In genomic region chr1:43782680-43783079, GRCm38 (mm10) we compare ENCODE assay signal across 30 mouse cellular contexts. TPM values are rescaled to one million over a fixed set of nuclear protein-coding genes. Genes with fewer than 3 reads are reported as not detected.
DNase-seq lines count a peak whose midpoint lies in the region; ATAC-seq and TF ChIP-seq lines count a peak whose summit lies in the region.
"Had no signal": no experiment of that assay in that cellular context is flagged by ENCODE, and none has a peak within 500 bp of the region (broad histone marks: within the 10 kb centered on the region; RNA-seq: fewer than 3 reads in every experiment).

No protein-coding gene starts in this region.

- no peak overlapping the region for H3K4me2 ChIP-seq in forebrain, embryonic 11.5 days (ENCODE audit: low read depth, low read length, severe bottlenecking)
- no peak overlapping the region for H3K4me2 ChIP-seq in forebrain, embryonic 16.5 days (ENCODE audit: low read length)
- no peak overlapping the region for H3K4me2 ChIP-seq in neural tube, embryonic 15.5 days
- H3K4me2 ChIP-seq: embryonic facial prominence, embryonic 13.5 days; heart, embryonic 15.5 days; hindbrain, embryonic 13.5 days; kidney, embryonic 15.5 days; liver, embryonic 13.5 days; midbrain, embryonic 11.5 days had no signal

- TF ChIP-seq CTCF in layer of hippocampus, adult 2 months (conservative IDR thresholded peaks at IDR 0.05) = no peak

- H3K4me1 ChIP-seq in forebrain, embryonic 11.5 days (replicated peaks; ENCODE audit: control insufficient read depth, insufficient read depth, low read length) = no peaks in the 10 kb centered on the region
- H3K4me1 ChIP-seq in forebrain, embryonic 16.5 days (replicated peaks; ENCODE audit: control insufficient read depth, insufficient read depth, low read length) = no peaks in the 10 kb centered on the region
- H3K4me1 ChIP-seq in neural tube, embryonic 15.5 days = no peaks in the 10 kb centered on the region
- no peaks in the 10 kb centered on the region for H3K4me1 ChIP-seq in limb, embryonic 10.5 days
- H3K4me1 ChIP-seq: liver, embryonic 13.5 days had no signal

- peak; percentile 4 for DNase-seq in forebrain, embryonic 11.5 days (ENCODE audit: low spot score)
- DNase-seq in layer of hippocampus, adult 2 months (ENCODE audit: low spot score in 2 of 2) = peak; percentile 34 to 49
- no peak for DNase-seq in layer of hippocampus, postnatal 25 days (ENCODE audit: extremely low spot score in 1 of 2, low spot score in 1 of 2)
- DNase-seq in right cerebral cortex, postnatal 10 days (ENCODE audit: low spot score in 2 of 2) = peak; percentile 52 to 77
- DNase-seq in right cerebral cortex, postnatal 14 days = no peak
- DNase-seq in limb, embryonic 10.5 days (ENCODE audit: low spot score) = no peak
- DNase-seq: adrenal gland, postnatal 14 days; cerebellum, adult 8-10 months; cerebellum, postnatal 36 days; embryo, embryonic 11 days; gastrocnemius, postnatal 36 days; heart, adult 2 months; heart, postnatal 36 days; kidney, adult 11 months; kidney, postnatal 36 days; liver, embryonic 13.5 days; lung, adult 2 months; lung, postnatal 14 days; thymus, adult 18-20 months had no signal

- no peak overlapping the region for H3K27ac ChIP-seq in forebrain, embryonic 11.5 days (ENCODE audit: low read depth, low read length)
- H3K27ac ChIP-seq in forebrain, embryonic 16.5 days (ENCODE audit: low read length) = no peak overlapping the region
- peak overlapping the region; percentile 83 for H3K27ac ChIP-seq in layer of hippocampus, adult 2 months
- H3K27ac ChIP-seq in neural tube, embryonic 15.5 days (replicated peaks) = no peak overlapping the region
- no peak overlapping the region for H3K27ac ChIP-seq in limb, embryonic 10.5 days
- H3K27ac ChIP-seq: embryonic facial prominence, embryonic 13.5 days; heart, adult 2 months; heart, embryonic 15.5 days; kidney, embryonic 15.5 days; liver, embryonic 13.5 days had no signal

- no peak overlapping the region for H3K9ac ChIP-seq in forebrain, embryonic 11.5 days (ENCODE audit: low read length)
- no peak overlapping the region for H3K9ac ChIP-seq in forebrain, embryonic 16.5 days (replicated peaks; ENCODE audit: low read depth, low read length)
- H3K9ac ChIP-seq in neural tube, embryonic 15.5 days (replicated peaks) = no peak overlapping the region
- H3K9ac ChIP-seq: embryonic facial prominence, embryonic 13.5 days; heart, embryonic 15.5 days; hindbrain, embryonic 13.5 days; kidney, embryonic 15.5 days; liver, embryonic 13.5 days had no signal

- H3K36me3 ChIP-seq in forebrain, embryonic 11.5 days (ENCODE audit: control insufficient read depth, insufficient read depth, low read length) = no peaks in the 10 kb centered on the region; the same call in 1 of the 2 replicates
- peaks cover 3% of the 10 kb centered on the region; the same call in 1 of the 2 replicates for H3K36me3 ChIP-seq in forebrain, embryonic 16.5 days (ENCODE audit: control insufficient read depth, insufficient read depth)
- H3K36me3 ChIP-seq in neural tube, embryonic 15.5 days = peaks cover 26% of the 10 kb centered on the region
- peaks cover 49% of the 10 kb centered on the region for H3K36me3 ChIP-seq in limb, embryonic 10.5 days

- 92% methylated on average over 3 of the region's 3 CpGs for WGBS in forebrain, embryonic 11.5 days
- WGBS in forebrain, embryonic 16.5 days = 88% methylated on average over 3 of the region's 3 CpGs
- 81% methylated on average over 3 of the region's 3 CpGs for WGBS in neural tube, embryonic 15.5 days
- 95% methylated on average over 3 of the region's 3 CpGs for WGBS in limb, embryonic 10.5 days

- H3K4me3 ChIP-seq in forebrain, embryonic 11.5 days (ENCODE audit: low read depth, low read length) = no peak overlapping the region
- no peak overlapping the region for H3K4me3 ChIP-seq in forebrain, embryonic 16.5 days (replicated peaks; ENCODE audit: low read length)
- H3K4me3 ChIP-seq in layer of hippocampus, adult 2 months = no peak overlapping the region
- no peak overlapping the region for H3K4me3 ChIP-seq in neural tube, embryonic 15.5 days (replicated peaks)
- H3K4me3 ChIP-seq in limb, embryonic 10.5 days = no peak overlapping the region
- H3K4me3 ChIP-seq: embryonic facial prominence, embryonic 13.5 days; erythroblast, embryonic 14.5 days; heart, adult 2 months; heart, embryonic 15.5 days; hindbrain, embryonic 13.5 days; kidney, embryonic 15.5 days; liver, embryonic 13.5 days had no signal

- H3K27me3 ChIP-seq in forebrain, embryonic 11.5 days (ENCODE audit: control insufficient read depth, insufficient read depth, low read length) = no peaks in the 10 kb centered on the region
- no peaks in the 10 kb centered on the region for H3K27me3 ChIP-seq in forebrain, embryonic 16.5 days (replicated peaks; ENCODE audit: control insufficient read depth, insufficient read depth, low read length)
- no peaks in the 10 kb centered on the region for H3K27me3 ChIP-seq in neural tube, embryonic 15.5 days (replicated peaks)
- H3K27me3 ChIP-seq in limb, embryonic 10.5 days (ENCODE audit: low read depth, poor library complexity, severe bottlenecking) = no peaks in the 10 kb centered on the region
- H3K27me3 ChIP-seq: embryonic facial prominence, embryonic 13.5 days; heart, embryonic 15.5 days; hindbrain, embryonic 13.5 days; kidney, embryonic 15.5 days; liver, embryonic 13.5 days had no signal

- no peaks in the 10 kb centered on the region for H3K9me3 ChIP-seq in forebrain, embryonic 11.5 days (ENCODE audit: control insufficient read depth, low read length)
- no peaks in the 10 kb centered on the region for H3K9me3 ChIP-seq in forebrain, embryonic 16.5 days (ENCODE audit: control insufficient read depth, low read length)
- H3K9me3 ChIP-seq in neural tube, embryonic 15.5 days (replicated peaks) = no peaks in the 10 kb centered on the region
- no peaks in the 10 kb centered on the region for H3K9me3 ChIP-seq in limb, embryonic 10.5 days (replicated peaks)
- H3K9me3 ChIP-seq: embryonic facial prominence, embryonic 13.5 days; heart, embryonic 15.5 days; hindbrain, embryonic 13.5 days; liver, embryonic 13.5 days had no signal

- ATAC-seq in forebrain, embryonic 11.5 days (replicated peaks; ENCODE audit: low FRiP score) = no peak
- no peak for ATAC-seq in forebrain, embryonic 16.5 days
- ATAC-seq in neural tube, embryonic 15.5 days (ENCODE audit: low FRiP score) = no peak
- ATAC-seq: forebrain, embryonic 14.5 days had no signal

RNA-seq across cellular contexts. Expression of gene Uxs1, which starts 44.9 kb away (rescaled TPM):
- polyA plus RNA-seq in forebrain, embryonic 11.5 days (2014; fragmentation: Nextera tagmentation; extraction: Ambion mirVana) = 21.1 and 22.0 TPM in 2 replicates
- 20.0 and 20.4 TPM in 2 replicates for polyA plus RNA-seq in forebrain, embryonic 16.5 days (2015; fragmentation: Nextera tagmentation; extraction: Ambion mirVana)
- total RNA-seq in layer of hippocampus, adult 2 months (2021) = 10 to 100 TPM; 45.4 to 50.3 TPM
- total RNA-seq in layer of hippocampus, postnatal 25 days (2021) = 10 to 100 TPM; 41.0 to 42.7 TPM
- 18.7 and 21.9 TPM in 2 replicates for polyA plus RNA-seq in neural tube, embryonic 15.5 days (2015; fragmentation: Nextera tagmentation; extraction: Ambion mirVana)
- 21.2 and 22.5 TPM in 2 replicates for polyA plus RNA-seq in limb, embryonic 10.5 days (2016; fragmentation: Nextera tagmentation; extraction: Ambion mirVana)

RNA-seq across cellular contexts. Expression of gene 1500015O10Rik, which starts 52.3 kb away (rescaled TPM):
- 0.61 and 0.79 TPM in 2 replicates for polyA plus RNA-seq in forebrain, embryonic 11.5 days (2014; fragmentation: Nextera tagmentation; extraction: Ambion mirVana)
- 25.0 and 32.3 TPM in 2 replicates for polyA plus RNA-seq in forebrain, embryonic 16.5 days (2015; fragmentation: Nextera tagmentation; extraction: Ambion mirVana)
- 1 to 10 TPM; 1.8 to 3.5 TPM for total RNA-seq in layer of hippocampus, adult 2 months (2021)
- total RNA-seq in layer of hippocampus, postnatal 25 days (2021) = 1 to 10 TPM; 2.4 to 2.6 TPM
- 27.2 and 30.5 TPM in 2 replicates for polyA plus RNA-seq in neural tube, embryonic 15.5 days (2015; fragmentation: Nextera tagmentation; extraction: Ambion mirVana)
- not detected in 2 replicates for polyA plus RNA-seq in limb, embryonic 10.5 days (2016; fragmentation: Nextera tagmentation; extraction: Ambion mirVana)
- total RNA-seq: megakaryocyte progenitor cell, adult 5-6 weeks had no signal
- polyA plus RNA-seq: erythroblast, embryonic 14.5 days; small intestine, adult 2 months had no signal

Comparison
In these comparisons a context has a peak if more than half of its experiments do, and no peak if none do; other contexts are left out.
1. DNase-seq: peak in forebrain, embryonic 11.5 days (single experiment), layer of hippocampus, adult 2 months (2 of 2) and right cerebral cortex, postnatal 10 days (2 of 2); none in layer of hippocampus, postnatal 25 days (0 of 2), right cerebral cortex, postnatal 14 days (single experiment) and limb, embryonic 10.5 days (single experiment).
2. RNA of gene 1500015O10Rik, which starts 52.3 kb away (polyA plus RNA-seq): 27.2 to 30.5 TPM in neural tube, embryonic 15.5 days and 25.0 to 32.3 TPM in forebrain, embryonic 16.5 days; 0.61 to 0.79 TPM in forebrain, embryonic 11.5 days and not detected in limb, embryonic 10.5 days; every median in the first group is over 10 times any median in the second.